14 mouse cellular contexts compared by ENCODE assay signal in the genomic region with DNA sequence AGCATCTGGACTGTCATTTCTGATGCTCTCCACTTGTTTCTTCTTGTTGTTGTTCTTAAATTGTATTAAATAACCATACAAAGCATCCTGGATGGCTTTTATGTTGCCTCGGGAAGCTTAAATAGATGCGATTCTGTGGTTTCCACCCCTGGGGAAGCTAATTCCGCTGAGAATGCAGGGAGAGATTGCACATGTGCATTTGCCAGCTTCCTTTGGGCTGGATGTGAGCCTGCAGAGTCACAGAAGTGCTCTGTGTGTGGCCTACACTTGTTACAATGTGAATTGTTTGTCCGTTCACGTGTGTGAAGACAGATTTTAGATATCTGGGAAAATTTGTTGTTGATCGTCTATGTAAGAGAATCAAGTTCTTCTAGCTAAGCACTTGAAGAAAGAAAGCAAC.
"Had no signal": no experiment of that assay in that cellular context is flagged by ENCODE, and none has a peak within 500 bp of the region (broad histone marks: within the 10 kb centered on the region; RNA-seq: fewer than 3 reads in every experiment).

No protein-coding gene starts in this region.

- H3K36me3 ChIP-seq: kidney, embryonic 15.5 days; liver, embryonic 15.5 days had no signal

- H3K4me2 ChIP-seq: kidney, embryonic 15.5 days; liver, embryonic 11.5 days; liver, embryonic 15.5 days had no signal

- H3K9me3 ChIP-seq: kidney, embryonic 15.5 days; liver, embryonic 15.5 days had no signal

- ATAC-seq: lung, postnatal 0 days; midbrain, embryonic 16.5 days had no signal

- H3K27ac ChIP-seq: kidney, embryonic 15.5 days; liver, embryonic 15.5 days had no signal

- H3K9ac ChIP-seq: kidney, embryonic 15.5 days; liver, embryonic 15.5 days had no signal

- H3K4me1 ChIP-seq: kidney, embryonic 15.5 days had no signal

- H3K27me3 ChIP-seq: kidney, embryonic 15.5 days; liver, embryonic 15.5 days had no signal

- H3K4me3 ChIP-seq: kidney, embryonic 15.5 days; liver, embryonic 15.5 days had no signal

- DNase-seq: kidney, adult 18-20 months; kidney, postnatal 25 days; layer of hippocampus, adult 9-11 months; left cerebral cortex, postnatal 4 days; lung, adult 2 months; lung, postnatal 36 days; right cerebral cortex, postnatal 14 days; thymus, adult 2 months; thymus, postnatal 25 days had no signal
